Mouse (Mus musculus) bone marrow, adult 2 months (tissue): ENCODE results near the gene Fmnl2.

Source experiments
- CTCF ChIP-seq: fragments of 200-500 bp; IDR thresholded peaks from 2 replicates; pipeline ENCODE4 v1.5.1; 2011; ENCODE audit warnings: low read length, control low read depth; ENCODE audit not compliant: control insufficient read depth, insufficient read depth
- POLR2A ChIP-seq: fragments of 200-500 bp; IDR thresholded peaks from 2 replicates; pipeline ENCODE4 v1.6.1; 2011; ENCODE audit warnings: low read depth, mild to moderate bottlenecking, control low read depth, low read length, borderline replicate concordance; ENCODE audit not compliant: control insufficient read depth

DNA sequence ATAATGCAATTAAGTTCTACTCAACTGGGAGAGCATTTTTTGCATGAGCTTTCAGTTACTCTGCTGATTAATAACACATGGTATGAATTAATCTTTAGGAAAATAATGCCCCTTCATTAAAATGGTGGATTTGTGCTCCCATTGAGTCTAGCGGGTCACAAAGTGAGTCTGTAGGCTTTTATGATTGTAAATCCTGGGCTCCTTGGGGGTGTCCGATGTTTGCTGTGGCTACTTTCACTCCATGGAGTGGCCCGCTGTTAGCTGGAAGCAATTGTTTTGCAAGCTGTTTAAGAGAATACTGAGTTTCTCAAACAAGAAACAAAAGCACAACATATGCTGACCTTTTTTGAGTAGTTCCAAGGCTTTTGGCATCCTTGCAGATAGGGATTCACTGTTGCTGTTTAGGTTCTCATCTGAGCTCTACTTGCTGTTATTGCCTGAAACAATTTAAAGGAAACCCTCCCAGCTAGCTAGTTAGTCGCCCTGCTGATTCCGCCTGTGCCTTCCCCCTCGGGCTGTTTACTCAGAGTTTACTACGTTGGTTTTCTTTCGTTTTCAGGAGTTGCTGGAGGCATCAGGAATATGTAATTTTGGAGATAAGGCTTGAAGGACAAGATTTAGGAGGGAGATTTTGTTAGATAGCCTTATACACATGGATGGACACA lies 2.6 kb downstream of the Fmnl2 start:
- TF ChIP-seq CTCF: no peak
- no peak for TF ChIP-seq POLR2A
